Mouse (Mus musculus) brain, embryonic 14.5 days (tissue): ENCODE measurements around the gene Hnrnpa3. TPM values are rescaled to one million over a fixed set of nuclear protein-coding genes. Genes with fewer than 3 reads are reported as not detected.
"Not testable (repeated sequence)": the region's sequence is repeated elsewhere in the genome, so short reads cannot be mapped to it uniquely, and the experiment has no call there.

Source experiments
- DNase-seq: peaks from one replicate; pipeline ENCODE4 v3.0.0-alpha.2; 2011; ENCODE audit warnings: low read depth
- CTCF ChIP-seq: fragments of 200-500 bp; IDR thresholded peaks from 2 replicates; pipeline ENCODE4 v1.5.1; 2012; ENCODE audit warnings: inconsistent platforms, mild to moderate bottlenecking, moderate library complexity, borderline replicate concordance; ENCODE audit not compliant: insufficient read depth, insufficient read length; ENCODE audit errors: extremely low read depth
- POLR2A ChIP-seq: fragments of 200-500 bp; IDR thresholded peaks from 2 replicates; pipeline ENCODE4 v1.6.1; 2012; ENCODE audit warnings: mild to moderate bottlenecking, inconsistent platforms, borderline replicate concordance; ENCODE audit not compliant: poor library complexity, insufficient read depth, insufficient read length, severe bottlenecking; ENCODE audit errors: extremely low read depth
- polyA plus RNA-seq: library from polyadenylated mRNA; depleted of rRNA; stranded (reverse); fragments of >200 nt; gene quantifications from 2 replicates; pipeline ENCODE4 v1.2.3, GENCODE M21; 2012

Gene Hnrnpa3
- polyA plus RNA-seq, 1 experiment: 481 TPM

DNA sequence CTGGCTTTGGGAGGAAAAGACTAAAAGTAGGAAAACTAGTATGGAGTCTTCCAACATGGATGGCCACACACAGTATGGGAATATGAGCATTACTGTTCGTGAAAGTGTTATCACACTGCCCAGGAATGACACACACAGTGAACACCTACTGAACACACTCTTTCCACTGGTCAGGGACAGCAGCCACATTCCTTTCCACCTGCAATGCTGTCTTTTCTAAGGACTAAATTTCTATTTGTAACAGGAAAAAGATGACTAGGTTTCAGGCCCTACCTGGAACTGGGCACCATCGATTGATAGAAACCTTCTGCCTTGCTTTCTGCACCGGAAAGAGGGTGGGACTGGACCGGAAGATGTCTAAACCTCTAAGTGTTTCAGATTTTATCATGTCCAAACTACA, 31.6 kb downstream of the Hnrnpa3 start:
- no peak for DNase-seq
- TF ChIP-seq POLR2A (no peak), CTCF (no peak)

DNA sequence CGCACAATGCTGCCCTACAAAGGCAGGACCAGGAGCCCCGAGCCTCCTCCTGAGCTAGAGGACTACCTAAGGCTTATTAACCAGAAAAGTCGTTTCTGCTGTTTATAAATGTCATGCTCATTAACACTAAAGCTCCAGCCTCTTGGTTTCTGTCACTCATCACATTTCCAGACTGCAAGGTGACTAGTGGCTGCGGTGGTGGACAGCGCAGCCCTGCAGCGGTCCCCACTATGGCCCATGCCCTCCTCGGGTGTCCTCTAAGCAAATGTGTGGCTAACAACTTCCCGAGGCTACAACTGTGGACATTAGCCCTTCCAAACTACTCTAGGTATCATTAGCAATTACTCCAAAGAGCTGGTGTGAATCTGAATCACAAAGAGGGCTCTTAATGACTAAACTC, 32.3 kb downstream of the Hnrnpa3 start:
- no peak for DNase-seq
- TF ChIP-seq CTCF: no peak
- no peak for TF ChIP-seq POLR2A

DNA sequence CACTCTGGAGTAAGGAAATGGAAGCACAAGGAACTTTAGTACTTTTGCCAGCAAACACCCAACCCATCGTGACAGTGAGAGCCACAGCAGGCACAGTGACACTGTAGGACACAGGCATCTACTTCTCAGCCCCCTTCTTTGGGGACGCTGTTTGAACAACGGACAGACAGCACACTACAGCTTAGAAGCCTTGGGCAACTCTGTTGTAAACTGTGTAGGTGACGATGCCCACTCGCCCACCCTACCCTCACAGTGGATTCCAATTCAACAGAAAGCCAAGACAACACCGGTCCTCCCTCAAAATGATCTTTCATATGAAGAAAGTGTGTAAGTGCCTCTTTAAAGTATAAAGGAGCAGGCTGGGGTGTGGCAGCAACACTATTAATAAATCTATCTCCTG, 33.3 kb downstream of the Hnrnpa3 start:
- no peak for TF ChIP-seq CTCF
- TF ChIP-seq POLR2A: no peak
- no peak for DNase-seq

DNA sequence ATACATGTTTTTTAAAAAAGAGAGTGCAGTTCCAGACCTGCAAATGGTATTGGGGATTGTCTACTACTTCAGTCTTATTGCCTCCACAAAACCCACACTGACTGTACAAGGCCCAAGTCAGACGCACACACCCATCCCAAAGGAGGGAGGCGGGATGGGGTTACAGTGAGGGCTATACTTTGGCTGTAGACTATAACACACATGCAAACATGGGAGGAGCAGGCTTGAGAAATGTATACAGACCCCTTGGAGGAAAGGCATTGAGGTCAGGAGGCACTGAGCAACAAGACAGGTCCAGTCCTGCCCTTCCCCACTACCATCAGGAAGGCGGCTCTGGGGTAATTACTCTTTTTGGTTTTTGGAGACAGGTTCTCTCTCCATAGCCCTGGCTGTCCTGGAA, 35.9 kb downstream of the Hnrnpa3 start:
- DNase-seq: not testable (repeated sequence)

DNA sequence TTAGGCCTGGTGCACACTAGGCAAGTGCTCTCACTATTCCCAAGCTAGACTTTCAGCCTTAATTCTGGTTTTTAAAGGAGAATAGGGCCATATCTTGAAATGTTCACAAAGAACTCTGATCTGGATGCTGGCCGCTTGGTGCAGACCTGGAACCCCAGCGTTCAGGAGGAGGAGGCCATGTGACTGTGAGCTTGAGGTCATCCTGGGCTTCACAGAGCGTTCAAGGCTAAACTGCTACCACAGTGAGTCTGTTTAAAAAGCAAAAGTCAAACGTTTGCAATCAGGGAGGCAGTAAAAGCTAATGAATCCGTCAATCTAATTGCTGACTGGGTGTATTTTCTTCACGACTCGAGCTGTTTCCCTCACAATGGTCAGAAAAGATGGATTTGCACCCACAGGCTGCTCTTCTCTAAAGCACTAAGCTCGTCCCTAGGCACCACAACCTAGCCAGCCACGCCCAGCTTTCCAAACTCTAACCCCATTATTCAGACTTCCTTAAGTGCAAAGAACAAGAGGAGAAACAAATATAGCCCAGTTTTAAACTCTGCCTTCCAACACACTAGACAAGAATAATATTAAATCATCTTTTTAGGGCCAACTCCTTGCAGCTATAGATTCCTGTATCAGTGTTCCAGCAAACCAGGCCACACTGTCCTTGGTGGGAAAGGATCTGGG, 36.8 kb downstream of the Hnrnpa3 start:
- TF ChIP-seq POLR2A (no peak), CTCF (no peak)

DNA sequence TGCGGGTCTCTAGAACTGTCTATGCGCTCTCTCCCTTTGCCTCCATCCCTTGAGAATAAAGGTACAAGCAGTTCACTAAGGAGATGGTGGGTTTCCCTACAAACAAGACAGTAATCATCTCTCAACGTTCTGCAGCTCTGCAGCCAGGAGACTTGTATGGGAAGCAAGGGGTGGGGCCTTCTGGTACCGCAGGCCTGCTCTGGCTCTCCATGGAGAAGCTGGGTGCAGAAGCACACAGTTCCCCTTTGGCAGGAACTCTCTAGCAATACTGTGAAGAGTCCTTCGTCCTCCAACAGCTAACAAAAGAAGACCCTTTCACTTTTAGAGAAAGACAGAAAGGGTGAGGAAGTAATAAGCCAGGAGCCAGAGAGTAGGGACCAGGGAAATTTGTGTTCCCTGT, 37.3 kb downstream of the Hnrnpa3 start:
- DNase-seq: no peak
- TF ChIP-seq CTCF (no peak), POLR2A (no peak)

More for the DNA sequence above, 36.8 kb downstream of the Hnrnpa3 start:
- no peak for DNase-seq

DNA sequence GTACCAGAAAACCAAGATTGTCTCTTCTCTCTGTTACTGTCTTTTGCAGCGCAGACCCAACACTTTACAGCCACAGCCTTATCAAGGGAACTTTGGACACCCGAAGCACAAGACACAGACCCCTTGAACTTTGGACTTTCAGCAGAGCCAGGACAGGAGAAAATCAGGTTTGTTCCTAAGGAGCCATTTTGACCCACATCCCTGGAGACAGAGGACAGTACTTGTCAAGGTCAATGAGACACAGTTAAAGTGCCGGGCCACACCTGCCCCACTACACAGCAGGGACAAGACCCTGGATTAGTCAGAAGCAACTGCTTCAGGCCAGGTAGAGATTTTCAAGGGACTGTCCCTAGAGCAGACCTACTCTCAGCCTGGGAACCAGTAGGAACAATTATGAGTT, 38.2 kb downstream of the Hnrnpa3 start:
- DNase-seq: no peak
- no peak for TF ChIP-seq POLR2A
- no peak for TF ChIP-seq CTCF

DNA sequence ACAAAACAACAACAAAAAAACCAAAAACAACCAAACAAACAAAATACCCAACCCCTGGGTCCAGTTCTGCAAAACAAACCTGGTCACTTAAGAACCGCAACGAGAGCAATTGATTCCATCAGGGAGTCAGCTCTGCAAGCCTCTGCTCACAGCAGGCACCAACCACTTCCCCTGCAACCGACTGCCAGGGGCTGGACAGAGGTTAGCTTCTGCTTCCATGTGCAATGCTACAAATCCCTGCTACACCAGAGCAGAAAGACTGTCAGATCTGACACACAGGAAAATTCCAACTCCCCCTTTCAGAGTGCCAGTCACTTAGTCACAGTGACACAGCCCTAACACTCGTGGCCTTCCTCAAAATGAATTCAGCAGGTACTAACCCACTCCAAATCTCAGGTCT, 38.9 kb downstream of the Hnrnpa3 start:
- no peak for TF ChIP-seq POLR2A
- no peak for TF ChIP-seq CTCF
- DNase-seq: no peak

DNA sequence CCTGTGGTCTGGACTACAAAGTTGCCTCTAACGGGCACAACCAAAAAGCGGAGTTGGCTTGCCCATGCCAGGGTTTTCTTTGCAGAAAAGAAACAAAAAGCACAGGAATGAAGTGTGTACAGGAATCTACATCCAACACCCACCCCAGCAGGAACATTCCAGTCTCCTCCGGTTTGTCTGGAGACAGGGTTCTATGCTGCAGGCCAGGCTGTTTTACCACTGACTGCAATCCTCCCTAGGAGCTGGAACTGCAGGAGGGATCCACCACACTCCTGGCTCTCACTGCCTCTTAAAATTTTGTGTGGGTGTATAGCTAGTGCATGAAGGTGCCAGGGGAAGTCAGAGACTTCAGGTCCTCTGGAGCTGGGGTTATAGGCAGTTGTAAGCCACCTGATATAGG, 39.8 kb downstream of the Hnrnpa3 start:
- TF ChIP-seq POLR2A: no peak
- no peak for TF ChIP-seq CTCF
- DNase-seq: no peak

DNA sequence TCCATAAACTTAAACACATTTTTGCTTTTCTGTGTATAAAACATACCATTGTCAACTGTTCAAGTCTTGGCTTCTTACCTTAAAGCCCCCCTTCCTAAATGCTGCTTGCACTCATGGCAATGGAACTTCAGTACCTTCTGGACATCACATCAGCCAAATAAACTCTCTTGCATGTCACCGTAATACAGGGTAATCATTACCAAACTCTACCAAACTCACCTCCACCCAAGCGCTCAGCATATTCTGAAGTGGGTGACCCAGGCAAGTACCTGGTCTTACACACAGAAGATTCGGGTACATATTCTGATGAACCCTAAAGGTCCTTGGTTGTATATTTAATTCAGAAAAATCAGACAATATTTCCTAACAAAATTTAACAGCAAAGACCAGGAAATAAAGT, 41.5 kb downstream of the Hnrnpa3 start:
- no peak for TF ChIP-seq POLR2A
- no peak for TF ChIP-seq CTCF
- DNase-seq: no peak

DNA sequence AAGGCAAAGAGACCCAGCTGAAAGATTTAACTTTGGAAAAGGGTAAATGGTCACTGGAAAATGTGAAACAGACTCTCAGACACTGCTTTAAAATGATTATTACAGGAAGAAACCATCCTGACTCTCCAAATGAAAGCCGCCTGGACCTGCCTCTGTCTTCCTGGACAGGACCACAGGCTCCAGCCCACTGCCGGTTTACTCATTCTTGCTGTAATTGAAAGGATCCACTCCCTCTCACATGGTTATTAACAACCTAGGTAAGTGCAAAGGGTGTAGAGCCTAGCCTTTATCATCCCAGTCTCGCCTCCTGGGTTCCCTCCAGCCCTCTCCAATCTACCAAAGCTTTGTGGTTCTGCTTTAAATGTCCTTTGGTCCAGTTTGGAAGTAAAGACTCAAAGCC, 42.1 kb downstream of the Hnrnpa3 start:
- DNase-seq: no peak
- TF ChIP-seq CTCF (no peak), POLR2A (no peak)

DNA sequence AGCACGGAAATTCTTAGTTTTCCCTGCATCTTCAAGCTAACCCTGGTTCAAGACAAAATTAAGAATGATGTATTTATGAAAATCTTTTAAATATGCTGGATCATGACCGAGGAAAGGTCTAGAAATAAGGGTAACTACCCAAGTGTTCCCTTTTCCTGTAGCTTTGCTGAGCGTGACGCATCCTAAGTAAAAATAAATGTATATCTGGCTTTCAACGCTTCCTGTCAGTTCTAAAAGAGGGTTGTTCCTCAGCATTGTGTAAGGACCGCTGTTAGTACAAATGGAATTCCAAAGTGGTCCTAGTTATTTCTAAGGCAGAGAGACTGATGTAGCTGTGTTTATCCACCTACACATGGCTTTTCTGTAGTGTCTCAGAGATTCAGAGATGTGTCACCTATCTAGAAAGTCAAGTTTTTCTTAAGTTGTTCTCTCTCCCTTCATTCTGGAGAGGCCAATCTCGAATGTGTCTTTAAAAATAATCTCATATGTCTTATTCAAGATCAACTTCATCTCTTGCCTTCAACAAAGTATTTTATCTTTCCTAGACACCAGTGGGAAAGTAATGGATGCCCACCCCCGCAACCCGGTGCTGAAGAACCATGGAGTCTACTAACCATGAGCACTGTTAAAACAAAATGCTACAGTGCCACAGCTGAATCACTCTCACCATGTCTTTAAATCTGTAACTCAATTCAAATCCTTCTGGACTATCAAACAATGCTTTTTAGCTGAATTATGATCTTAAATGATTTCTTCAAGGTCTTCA, 42.9 kb downstream of the Hnrnpa3 start:
- no peak for DNase-seq
- TF ChIP-seq CTCF (no peak), POLR2A (no peak)
